Mouse (Mus musculus): ENCODE data around the gene Otub1. TPM values are rescaled to one million over a fixed set of nuclear protein-coding genes. Genes with fewer than 3 reads are reported as not detected.
A peak's percentile ranks its signal among the peaks of the same experiment; 100 is the strongest.

Gene Otub1
- polyA plus RNA-seq (2016; fragmentation: Nextera tagmentation; extraction: Ambion mirVana) = 198 and 212 TPM in 2 replicates

GRCm38 (mm10) chr19:7205753-7206736 lies at the start of gene Otub1:
Gene Otub1 (minus strand): TSS chr19:7206316.
- WGBS = under 1% methylated on average over 75 of the region's 79 CpGs
- peak; percentile 98 for DNase-seq (ENCODE audit: low spot score)
- H3K4me1 ChIP-seq = peaks cover 39% of the 10 kb centered on the region
- peak within 1 kb of the TSS; percentile 98 for H3K27ac ChIP-seq
- H3K36me3 ChIP-seq = peaks cover 34% of the 10 kb centered on the region
- peak within 1 kb of the TSS; percentile 91 for H3K4me3 ChIP-seq
- no peaks in the 10 kb centered on the region for H3K27me3 ChIP-seq (ENCODE audit: insufficient read depth, poor library complexity, severe bottlenecking)
- no peaks in the 10 kb centered on the region for H3K9me3 ChIP-seq

- H3K36me3 ChIP-seq = no peaks in the 10 kb centered on the region
- H3K27me3 ChIP-seq (ENCODE audit: insufficient read depth, poor library complexity, severe bottlenecking) = no peaks in the 10 kb centered on the region; the same call in 1 of the 2 replicates
- H3K4me3 ChIP-seq = no peak overlapping the region
- DNase-seq (ENCODE audit: low spot score) = no peak
- H3K4me1 ChIP-seq = peaks cover 5% of the 10 kb centered on the region
- WGBS = 66% methylated on average over 3 of the region's 3 CpGs
- no peaks in the 10 kb centered on the region for H3K9me3 ChIP-seq
- no peak overlapping the region for H3K27ac ChIP-seq
These were observed 39.9 kb upstream of the Otub1 start for GRCm38 (mm10) chr19:7246021-7246420.

DNA sequence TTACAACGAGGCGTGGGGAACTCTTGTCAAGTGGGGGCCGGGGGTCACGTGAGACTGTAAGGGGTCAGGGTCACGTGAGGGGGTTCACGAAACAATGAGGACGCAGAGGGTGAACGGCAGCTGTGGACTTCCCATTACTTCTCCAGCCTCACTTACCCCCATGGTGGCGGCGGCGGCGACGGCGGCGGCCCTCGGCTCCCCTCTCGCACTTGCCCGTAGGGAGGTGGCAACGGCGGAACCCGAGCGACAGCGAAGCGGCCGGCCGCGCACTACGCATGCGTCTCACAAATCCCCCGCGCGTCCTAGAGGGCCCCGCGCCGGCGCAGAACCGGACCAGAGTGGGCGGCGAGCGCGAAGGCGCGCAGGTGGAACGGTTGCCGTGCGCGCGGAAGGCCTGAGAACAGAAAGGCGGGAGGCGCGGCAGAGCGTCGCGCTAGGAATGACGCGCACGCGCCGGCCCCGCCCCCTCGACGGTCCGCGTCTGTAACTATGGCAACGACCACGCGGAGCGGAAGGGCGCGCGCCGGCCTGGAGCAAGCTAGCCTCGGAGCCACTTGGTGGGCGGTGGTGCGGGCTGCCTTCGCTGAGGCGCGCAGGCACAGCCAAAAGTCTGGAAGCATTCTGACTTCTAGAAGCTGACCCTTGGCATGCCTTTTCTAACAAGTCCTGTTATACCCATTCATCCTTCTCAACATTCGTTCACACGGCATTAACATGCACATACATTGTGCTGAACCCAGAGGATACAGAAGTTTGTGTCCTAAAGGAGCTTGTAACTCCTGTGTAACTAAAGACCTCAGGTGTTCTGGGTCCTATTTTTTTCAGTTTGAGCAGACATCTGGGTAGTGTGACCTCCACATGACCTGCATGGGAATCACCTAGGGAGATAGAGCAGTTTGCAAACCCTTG lies 34.9 kb upstream of the Otub1 start, which contains the start of gene Naa40:
Gene Naa40 (minus strand): TSS at position 402 of the 909 bp plus-strand sequence.
- under 1% methylated on average over 80 of the region's 80 CpGs for WGBS
- peak within 1 kb of the TSS; percentile 94 for H3K27ac ChIP-seq
- H3K36me3 ChIP-seq = peaks cover 30% of the 10 kb centered on the region
- no peaks in the 10 kb centered on the region for H3K9me3 ChIP-seq
- peaks cover 25% of the 10 kb centered on the region for H3K4me1 ChIP-seq
- H3K27me3 ChIP-seq (ENCODE audit: insufficient read depth, poor library complexity, severe bottlenecking) = no peaks in the 10 kb centered on the region; the same call in 1 of the 2 replicates
- H3K4me3 ChIP-seq = peak within 1 kb of the TSS; percentile 80
- DNase-seq (ENCODE audit: low spot score) = peak; percentile 95

DNA sequence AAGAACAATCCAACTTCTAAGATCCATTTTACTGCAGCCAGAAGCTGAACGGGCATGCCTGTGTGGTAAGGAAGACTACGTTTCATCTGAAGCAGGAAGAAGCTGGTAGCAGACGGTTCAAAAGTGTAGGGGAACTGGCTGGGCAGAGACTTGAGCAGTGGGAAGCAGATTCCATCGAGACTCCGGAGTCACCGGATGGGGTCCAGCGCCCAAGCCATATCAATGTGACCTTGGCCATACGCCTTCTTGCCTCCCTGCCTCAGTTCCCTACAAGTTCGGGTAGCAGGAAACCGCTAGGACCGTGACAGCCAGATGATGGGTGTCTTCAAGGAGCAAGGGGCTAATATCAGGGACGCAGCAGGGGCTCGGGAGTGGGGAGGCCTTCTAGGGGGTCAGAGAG lies 34.2 kb upstream of the Otub1 start:
- 3% methylated on average over 13 of the region's 13 CpGs for WGBS
- peaks cover 37% of the 10 kb centered on the region for H3K36me3 ChIP-seq
- H3K27me3 ChIP-seq (ENCODE audit: insufficient read depth, poor library complexity, severe bottlenecking) = no peaks in the 10 kb centered on the region; the same call in 1 of the 2 replicates
- no peaks in the 10 kb centered on the region for H3K9me3 ChIP-seq
- no peak for DNase-seq (ENCODE audit: low spot score)
- H3K4me3 ChIP-seq = peak overlapping the region; percentile 80
- H3K27ac ChIP-seq = peak overlapping the region; percentile 94
- H3K4me1 ChIP-seq = peaks cover 25% of the 10 kb centered on the region

DNA sequence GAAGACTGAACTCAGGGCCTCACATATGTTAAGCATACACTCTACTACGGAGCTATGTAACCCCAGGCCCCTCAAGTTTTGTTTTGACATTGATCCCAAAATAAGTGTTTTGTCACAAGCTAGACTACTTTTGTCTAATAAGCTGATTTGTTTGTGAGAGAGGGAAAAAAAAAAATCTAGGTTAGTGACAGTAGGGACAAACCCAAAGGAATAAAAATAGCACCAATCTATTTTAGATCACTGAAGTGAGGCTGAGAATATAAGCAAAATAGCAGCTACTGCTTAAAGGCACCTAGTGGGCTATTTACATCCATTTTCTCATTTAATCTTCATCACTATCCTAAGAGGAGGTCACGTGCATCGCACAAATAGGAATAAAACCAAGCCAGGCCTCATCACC lies 33.5 kb upstream of the Otub1 start:
- peak overlapping the region; percentile 80 for H3K4me3 ChIP-seq
- H3K9me3 ChIP-seq = no peaks in the 10 kb centered on the region
- WGBS = 90% methylated on average over 3 of the region's 3 CpGs
- H3K36me3 ChIP-seq = peaks cover 43% of the 10 kb centered on the region
- H3K27ac ChIP-seq = 0 out of 2 replicates have a peak overlapping the region, but pooled peaks have one; percentile 94
- peaks cover 25% of the 10 kb centered on the region for H3K4me1 ChIP-seq
- DNase-seq (ENCODE audit: low spot score) = no peak
- H3K27me3 ChIP-seq (ENCODE audit: insufficient read depth, poor library complexity, severe bottlenecking) = no peaks in the 10 kb centered on the region; the same call in 1 of the 2 replicates

DNA sequence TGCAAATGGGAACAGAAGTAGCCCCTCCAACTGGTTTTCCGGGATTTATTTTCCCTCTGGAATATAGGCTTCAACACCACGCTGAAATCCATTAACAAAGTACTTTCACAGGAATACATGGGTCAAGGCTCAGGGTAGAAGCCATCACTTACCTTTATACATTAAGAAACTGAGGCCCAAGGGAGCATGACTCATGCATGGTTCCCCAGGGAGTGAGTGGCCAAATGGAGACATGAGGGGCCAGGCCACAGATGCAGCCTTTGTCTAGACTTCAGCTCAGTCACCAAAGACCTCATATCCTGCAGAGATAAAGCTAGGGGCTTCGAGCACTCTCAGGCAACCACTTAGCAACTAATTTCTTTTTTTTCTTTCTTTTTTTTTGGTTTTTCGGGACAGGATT lies 30.6 kb upstream of the Otub1 start:
- H3K27me3 ChIP-seq (ENCODE audit: insufficient read depth, poor library complexity, severe bottlenecking) = no peaks in the 10 kb centered on the region; the same call in 1 of the 2 replicates
- H3K27ac ChIP-seq = no peak overlapping the region
- 79% methylated on average over 4 of the region's 4 CpGs for WGBS
- H3K36me3 ChIP-seq = peaks cover 70% of the 10 kb centered on the region
- no peak overlapping the region for H3K4me3 ChIP-seq
- peaks cover 25% of the 10 kb centered on the region for H3K4me1 ChIP-seq
- DNase-seq (ENCODE audit: low spot score) = no peak
- H3K9me3 ChIP-seq = no peaks in the 10 kb centered on the region

DNA sequence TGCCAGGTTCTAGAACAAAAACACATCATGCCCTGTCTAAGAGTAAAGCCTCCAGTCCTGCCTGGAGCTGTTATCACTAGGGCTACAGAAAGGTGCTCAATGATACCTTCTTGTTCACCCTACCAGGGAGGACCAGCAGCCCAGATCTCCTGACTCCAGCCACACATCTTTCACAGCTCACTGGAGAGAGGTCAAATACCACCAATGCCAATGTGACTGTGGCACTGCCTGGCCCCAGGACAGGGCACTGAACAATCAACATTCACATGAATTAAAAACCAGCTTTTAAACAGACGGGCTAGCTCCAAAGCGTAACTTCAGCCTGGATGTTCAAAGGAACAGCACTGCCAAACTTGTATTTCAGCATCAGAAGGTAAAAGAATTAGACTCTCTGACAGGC lies 29.9 kb upstream of the Otub1 start:
- WGBS = 95% methylated on average over 2 of the region's 2 CpGs
- no peaks in the 10 kb centered on the region for H3K27me3 ChIP-seq (ENCODE audit: insufficient read depth, poor library complexity, severe bottlenecking)
- peaks cover 20% of the 10 kb centered on the region for H3K4me1 ChIP-seq
- no peak overlapping the region for H3K27ac ChIP-seq
- no peak for DNase-seq (ENCODE audit: low spot score)
- peaks cover 78% of the 10 kb centered on the region for H3K36me3 ChIP-seq
- no peaks in the 10 kb centered on the region for H3K9me3 ChIP-seq
- H3K4me3 ChIP-seq = no peak overlapping the region

DNA sequence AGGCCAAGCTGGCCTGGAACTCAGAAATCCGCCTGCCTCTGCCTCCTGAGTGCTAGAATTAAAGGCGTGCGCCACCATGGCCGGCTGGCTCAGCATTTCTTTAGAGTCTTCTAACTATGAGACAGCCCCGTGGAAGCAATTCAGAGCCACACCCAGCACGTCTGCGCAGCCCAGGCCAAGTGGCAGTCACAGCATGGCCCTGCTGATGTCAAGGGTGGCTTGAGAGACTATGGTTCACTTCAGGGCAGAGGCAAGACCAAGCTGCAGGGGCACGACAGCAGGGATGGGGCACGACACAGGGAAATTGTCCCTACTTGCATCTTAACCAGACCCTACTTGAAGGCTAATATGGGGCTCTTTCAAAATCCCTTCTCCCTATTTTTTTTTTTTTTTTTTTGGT lies 29.3 kb upstream of the Otub1 start:
- Histone ChIP-seq H3K27ac (no peak overlapping the region), H3K4me3 (no peak overlapping the region), H3K27me3 (ENCODE audit: insufficient read depth, poor library complexity, severe bottlenecking) (no peaks in the 10 kb centered on the region), H3K4me1 (peaks cover 18% of the 10 kb centered on the region), H3K9me3 (no peaks in the 10 kb centered on the region), H3K36me3 (peaks cover 83% of the 10 kb centered on the region)
- no peak for DNase-seq (ENCODE audit: low spot score)
- 86% methylated on average over 9 of the region's 9 CpGs for WGBS

- no peaks in the 10 kb centered on the region for H3K9me3 ChIP-seq
- no peak overlapping the region for H3K4me3 ChIP-seq
- no peaks in the 10 kb centered on the region for H3K27me3 ChIP-seq (ENCODE audit: insufficient read depth, poor library complexity, severe bottlenecking)
- no peak overlapping the region for H3K27ac ChIP-seq
- no peak for DNase-seq (ENCODE audit: low spot score)
- H3K4me1 ChIP-seq = peaks cover 13% of the 10 kb centered on the region
- 68% methylated on average over 8 of the region's 8 CpGs for WGBS
- peaks cover 91% of the 10 kb centered on the region for H3K36me3 ChIP-seq
These were observed 28.6 kb upstream of the Otub1 start for GRCm38 (mm10) chr19:7234537-7235221.

DNA sequence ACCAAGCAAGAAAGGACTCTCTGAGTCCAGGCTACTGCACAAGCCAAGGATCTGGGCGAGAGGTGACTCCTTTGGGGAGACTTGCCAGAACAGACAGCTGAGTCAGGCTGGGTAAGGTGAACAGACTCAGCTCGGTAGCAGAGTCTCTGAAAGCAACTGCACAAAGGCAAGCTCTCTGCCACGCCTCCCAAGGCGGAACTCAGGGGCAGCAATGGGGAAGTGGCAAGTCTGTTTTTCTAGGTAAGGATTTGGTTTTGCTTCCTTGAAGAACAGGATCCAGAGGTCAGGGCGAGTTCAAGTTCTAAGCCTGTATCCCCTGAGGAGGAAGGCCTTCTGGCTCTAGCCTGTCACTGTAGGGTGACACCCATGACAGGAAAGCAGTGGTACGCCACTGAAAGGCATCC lies 20.4 kb upstream of the Otub1 start:
- peaks cover 68% of the 10 kb centered on the region for H3K36me3 ChIP-seq
- no peak overlapping the region for H3K4me3 ChIP-seq
- H3K27ac ChIP-seq = no peak overlapping the region
- 0 out of 2 replicates have a peak, but pooled peaks cover 5% of the 10 kb centered on the region for H3K4me1 ChIP-seq
- WGBS = 82% methylated on average over 6 of the region's 6 CpGs
- DNase-seq (ENCODE audit: low spot score) = no peak
- H3K9me3 ChIP-seq = no peaks in the 10 kb centered on the region
- no peaks in the 10 kb centered on the region for H3K27me3 ChIP-seq (ENCODE audit: insufficient read depth, poor library complexity, severe bottlenecking)

DNA sequence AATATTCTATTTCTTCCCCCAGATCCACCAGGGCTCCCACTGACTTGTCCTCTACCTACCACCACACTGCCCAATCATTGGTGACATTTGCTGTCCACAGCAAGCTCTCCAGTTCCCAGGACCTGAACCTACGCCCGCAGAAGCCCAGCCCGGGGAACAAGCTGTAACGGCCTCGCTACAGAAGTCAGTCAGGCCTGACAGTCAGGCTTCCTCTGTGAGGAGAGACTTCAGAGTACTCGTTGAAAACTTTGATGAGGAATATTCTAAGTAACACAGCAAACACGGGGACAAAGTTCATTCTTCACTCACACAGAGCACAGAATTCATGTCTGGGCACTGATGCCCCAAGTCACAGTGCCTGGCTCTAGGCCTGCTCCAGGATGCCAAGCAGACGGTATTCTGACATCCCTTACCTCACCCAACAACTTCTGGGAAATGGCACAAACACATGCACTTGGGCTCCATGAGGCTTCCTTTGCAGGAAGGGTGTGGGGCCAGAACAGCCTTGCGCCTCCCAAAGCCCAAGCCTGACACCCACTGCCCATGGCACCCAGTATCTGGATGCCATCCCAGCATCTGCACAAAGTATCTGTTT lies 19.1 kb upstream of the Otub1 start:
- peaks cover 54% of the 10 kb centered on the region for H3K36me3 ChIP-seq
- DNase-seq (ENCODE audit: low spot score) = no peak

GRCm38 (mm10) chr19:7224253-7224652 lies 18.1 kb upstream of the Otub1 start:
- Histone ChIP-seq H3K9me3 (no peaks in the 10 kb centered on the region), H3K27me3 (ENCODE audit: insufficient read depth, poor library complexity, severe bottlenecking) (no peaks in the 10 kb centered on the region), H3K4me1 (0 out of 2 replicates have a peak, but pooled peaks cover 5% of the 10 kb centered on the region), H3K36me3 (peaks cover 45% of the 10 kb centered on the region), H3K27ac (no peak overlapping the region), H3K4me3 (no peak overlapping the region)
- no peak for DNase-seq (ENCODE audit: low spot score)
- WGBS = 93% methylated on average over 3 of the region's 3 CpGs

More for the DNA sequence above, 19.1 kb upstream of the Otub1 start:
- Histone ChIP-seq H3K9me3 (no peaks in the 10 kb centered on the region), H3K27ac (no peak overlapping the region), H3K27me3 (ENCODE audit: insufficient read depth, poor library complexity, severe bottlenecking) (no peaks in the 10 kb centered on the region), H3K4me1 (0 out of 2 replicates have a peak, but pooled peaks cover 5% of the 10 kb centered on the region), H3K4me3 (no peak overlapping the region)
- WGBS = 88% methylated on average over 9 of the region's 9 CpGs
